Mouse (Mus musculus) cerebellum, postnatal 4 days (tissue): Measurements from ENCODE around the gene Uap1.

ENCODE experiments used
- DNase-seq, 2 experiments: peaks; one replicate each; pipeline ENCODE4 v3.0.0; 2022; ENCODE audit warnings: low spot score in 2 of 2, mixed read lengths in 1 of 2

Gene Uap1

DNA sequence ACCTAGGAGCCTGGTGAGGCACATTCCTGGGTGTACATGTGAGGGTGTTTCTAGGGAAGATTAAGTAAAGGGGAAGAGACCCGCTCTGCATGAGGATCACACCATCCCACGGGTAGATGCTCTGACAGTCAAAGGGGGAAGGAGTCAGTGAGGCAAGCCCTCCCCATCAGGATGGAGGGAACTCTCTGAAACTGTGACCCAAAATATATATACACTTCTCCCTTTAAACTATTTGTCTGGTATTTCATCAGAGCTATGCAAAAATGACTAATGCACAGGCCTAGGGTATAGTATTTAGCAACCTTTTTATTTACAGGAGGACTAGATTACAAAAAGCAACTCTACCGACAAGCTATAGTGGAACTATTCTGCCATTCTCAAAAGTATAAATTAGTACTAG lies 9.8 kb downstream of the Uap1 start:
- no peak for DNase-seq

DNA sequence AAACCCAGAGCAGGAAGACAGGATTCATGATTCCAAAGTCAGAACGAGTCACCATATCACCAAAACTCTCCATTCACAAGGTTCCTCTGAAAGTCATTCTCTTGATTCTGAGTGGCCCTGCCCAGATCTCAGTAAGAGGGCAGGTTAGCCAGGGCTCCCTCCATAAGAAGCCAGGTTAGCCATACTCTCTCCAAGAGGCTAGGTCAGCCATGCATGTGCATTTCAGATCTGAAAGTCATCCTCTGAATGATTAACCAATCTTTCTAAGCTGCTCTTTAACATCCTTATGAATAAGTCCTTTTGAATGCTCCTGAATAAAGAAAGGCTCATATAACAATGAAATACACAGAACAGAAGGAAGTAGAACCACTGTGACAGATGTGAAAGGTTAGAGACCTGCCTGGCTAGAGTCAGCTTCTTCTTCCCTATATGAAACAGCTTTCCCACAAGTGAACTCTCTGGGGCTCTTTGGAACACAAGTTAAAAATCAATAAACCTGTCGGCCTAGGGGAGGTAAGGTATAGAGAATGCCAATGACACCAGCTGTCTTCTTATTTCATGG lies 10.6 kb downstream of the Uap1 start:
- no peak for DNase-seq

DNA sequence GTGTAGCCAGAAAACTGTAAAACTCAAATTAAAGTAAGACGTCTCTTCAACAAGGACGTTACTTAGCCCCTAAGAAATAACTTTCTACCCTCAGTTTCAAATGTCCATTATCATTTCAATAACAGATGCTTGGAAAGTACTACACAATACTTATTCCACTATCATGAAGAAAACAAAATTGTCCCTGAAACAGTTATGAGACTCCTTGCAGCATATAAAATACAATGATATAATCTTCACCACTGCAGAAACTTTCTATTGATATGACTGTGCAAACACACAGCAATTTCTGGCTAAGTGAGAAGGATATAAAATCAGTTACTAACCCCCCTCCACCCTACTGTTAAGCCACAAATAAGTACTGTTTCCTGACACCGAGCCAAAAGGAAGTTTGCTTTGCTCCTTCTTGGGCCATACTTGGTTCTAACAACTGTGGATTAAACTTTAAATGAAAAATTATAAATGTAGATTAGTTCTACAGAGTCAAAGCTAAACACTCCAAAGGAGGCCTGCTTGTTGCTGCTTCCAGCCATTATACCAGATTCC lies 11.3 kb downstream of the Uap1 start:
- DNase-seq, result no peak

DNA sequence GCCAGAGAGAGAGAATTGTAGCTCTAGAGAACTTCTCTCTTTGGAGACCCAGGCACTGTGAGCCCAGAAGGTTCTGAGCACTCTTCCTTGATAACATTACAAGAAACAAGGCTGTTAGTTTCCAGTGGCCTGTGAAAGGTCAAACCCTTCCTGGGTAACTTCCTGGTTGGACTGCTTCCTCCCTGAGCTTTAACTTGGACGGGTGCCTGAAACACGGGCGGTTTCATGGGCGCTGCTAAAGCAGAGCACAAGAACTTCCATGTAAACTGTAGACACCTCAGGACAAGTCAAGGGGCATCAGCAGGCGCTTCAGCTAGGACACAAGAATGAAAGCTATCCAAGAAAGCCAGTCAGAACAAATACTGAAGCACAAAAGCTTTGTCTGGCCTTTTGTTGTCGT lies 12.9 kb downstream of the Uap1 start:
- no peak for DNase-seq

DNA sequence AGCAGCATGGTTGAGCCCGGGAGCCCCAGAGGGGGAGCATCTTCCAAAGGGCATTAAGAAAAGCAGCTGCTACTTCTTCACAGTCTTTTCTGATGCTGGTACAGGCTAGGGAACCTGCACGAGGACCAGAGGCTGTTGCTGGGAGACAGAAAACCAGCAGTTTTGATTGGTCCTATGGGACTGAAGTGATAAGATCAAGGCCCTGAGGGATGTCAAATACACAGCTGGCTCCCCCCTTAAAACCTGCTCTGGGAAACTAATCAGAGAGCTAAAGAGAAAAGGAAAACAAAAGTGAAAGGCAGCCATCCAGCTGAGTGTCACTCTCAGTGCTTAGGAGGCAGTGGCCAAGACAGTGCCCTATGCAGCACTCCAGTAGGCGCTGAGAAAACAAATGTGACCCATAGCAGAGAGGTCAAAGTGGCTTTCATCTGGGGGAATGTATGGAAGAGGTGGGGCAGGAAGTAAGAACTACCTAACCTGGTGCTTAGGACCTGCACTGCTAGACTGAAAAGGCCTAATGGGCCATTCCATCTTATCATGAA lies 14.3 kb downstream of the Uap1 start:
- no peak for DNase-seq

DNA sequence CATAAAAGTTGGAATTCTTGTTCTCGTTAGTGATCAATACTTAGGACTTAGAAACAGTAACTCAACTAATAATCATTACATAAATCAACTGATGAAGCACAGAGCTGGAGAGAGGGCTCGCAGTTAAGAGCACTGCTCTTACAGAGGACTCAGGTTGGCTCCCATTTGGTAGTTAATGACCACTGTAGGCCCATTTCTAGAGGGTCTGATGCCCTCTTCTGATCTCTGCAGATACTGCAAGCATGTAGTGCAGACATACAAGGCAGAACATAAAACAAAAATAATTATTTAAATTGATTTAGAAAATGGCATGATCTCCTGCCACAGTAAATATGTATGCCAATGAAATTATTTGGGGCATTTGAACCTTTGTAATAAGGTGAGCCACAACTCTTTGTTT lies 15.1 kb downstream of the Uap1 start:
- DNase-seq, result no peak

DNA sequence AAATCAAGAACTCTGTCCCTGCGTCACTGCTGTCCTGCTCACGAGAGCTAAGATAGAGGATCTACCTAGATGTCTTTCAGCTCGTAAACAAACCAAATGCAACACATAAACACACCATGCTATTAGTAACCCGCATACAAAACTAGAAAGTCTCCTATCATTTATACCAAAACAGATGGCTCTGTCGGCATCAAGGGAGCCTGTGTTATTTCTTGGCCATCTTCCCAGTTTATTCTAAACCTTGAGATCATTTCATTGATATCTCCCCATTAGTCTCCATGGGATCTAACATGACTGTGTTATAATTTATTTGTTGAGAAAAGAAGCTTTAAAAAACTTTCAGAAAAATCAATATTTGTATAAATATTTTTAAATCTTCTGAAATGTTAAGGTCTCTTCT lies 19.0 kb downstream of the Uap1 start:
- no peak for DNase-seq

DNA sequence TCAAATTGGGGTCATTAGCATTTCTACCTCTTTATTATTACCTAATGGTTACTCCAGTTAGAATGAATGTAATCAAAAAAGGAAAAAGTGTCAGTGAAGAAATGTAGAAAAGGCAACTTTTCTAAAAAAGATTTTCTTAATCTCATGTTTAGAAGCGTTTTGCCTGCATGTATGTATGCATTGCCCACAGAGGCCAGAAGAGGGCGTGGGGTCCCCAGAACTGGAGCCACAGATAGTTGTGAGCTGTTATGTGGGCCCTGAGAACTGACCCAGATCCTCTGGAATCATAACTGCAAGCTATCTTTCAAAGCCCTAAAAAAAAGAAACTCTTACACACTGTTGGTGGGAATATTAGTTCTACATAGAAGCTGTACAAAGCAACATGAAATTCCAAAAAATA lies 19.5 kb downstream of the Uap1 start:
- DNase-seq, result no peak

DNA sequence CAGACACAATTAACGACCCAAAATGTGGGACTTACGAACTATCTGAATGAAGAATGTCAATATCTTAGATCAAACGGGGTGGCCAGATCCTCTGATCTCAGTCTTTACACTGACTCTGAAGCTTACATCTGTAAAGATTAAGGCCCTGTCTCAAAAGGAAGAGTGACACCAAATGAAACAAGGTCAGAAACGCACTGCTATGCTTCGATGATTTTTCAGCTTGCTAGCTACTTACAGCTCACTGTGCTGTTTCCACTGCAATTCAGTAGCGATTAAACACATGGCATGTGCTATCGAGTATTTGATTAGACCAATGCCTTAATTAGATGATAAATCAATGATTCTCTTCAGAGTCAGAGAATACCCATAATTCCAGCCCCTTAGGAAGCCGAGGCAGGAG lies 20.8 kb downstream of the Uap1 start:
- no peak for DNase-seq

DNA sequence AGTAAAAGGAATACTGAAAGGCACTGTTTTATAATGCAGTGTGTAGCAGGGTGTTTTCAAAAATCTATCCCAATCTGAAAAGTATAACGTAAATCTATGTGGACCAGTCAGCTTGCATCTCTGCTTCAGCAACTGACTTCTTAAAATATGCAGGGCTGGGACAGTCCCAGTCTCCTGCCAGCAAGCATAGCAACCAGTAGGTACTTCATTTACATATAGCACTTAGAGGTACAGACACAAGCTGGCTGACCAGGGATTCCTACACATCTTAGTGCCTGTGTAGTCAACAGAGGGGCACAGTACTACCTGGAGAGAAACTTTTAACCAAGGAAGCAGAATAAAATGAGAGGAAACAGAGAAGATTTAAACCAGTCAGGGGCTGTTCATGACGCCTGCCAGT lies 22.2 kb downstream of the Uap1 start:
- DNase-seq, result no peak

DNA sequence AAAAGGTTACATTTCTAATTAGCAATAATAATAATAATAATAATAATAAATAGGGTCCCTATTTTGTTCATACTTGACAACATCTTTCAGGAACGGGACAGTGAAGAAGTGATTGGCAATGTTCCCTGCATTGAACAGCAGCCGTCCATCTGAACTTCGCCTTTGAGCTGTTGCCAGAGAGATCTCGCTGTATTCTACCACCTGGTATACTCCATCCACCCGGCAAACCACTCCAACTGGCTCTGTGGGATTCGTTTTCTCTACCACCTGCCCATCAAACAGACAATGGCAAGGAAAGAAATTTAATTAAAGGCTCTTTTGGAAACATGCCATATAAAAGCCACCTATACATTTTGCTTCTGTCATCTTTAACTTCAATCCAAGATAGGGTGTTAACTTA lies 23.9 kb downstream of the Uap1 start:
- DNase-seq, result no peak

DNA sequence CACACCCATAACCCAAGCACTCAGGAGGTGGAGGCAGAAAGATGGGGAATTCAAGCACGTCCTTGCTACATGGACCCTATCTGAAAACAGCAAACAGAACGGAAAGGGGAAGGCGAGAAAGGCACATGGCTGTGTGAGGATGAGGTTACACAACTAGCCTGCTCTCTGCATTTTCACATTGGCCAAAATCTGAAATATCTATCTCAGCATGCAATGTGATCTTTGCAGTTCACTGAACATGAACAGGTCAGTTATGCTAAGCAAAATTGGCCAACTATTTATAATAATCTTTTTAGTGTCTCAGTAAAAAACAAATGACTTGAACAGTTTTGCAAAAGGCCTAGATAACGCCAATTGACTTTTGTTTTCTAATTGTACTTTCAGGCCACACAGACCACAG lies 25.0 kb downstream of the Uap1 start:
- DNase-seq, result no peak

DNA sequence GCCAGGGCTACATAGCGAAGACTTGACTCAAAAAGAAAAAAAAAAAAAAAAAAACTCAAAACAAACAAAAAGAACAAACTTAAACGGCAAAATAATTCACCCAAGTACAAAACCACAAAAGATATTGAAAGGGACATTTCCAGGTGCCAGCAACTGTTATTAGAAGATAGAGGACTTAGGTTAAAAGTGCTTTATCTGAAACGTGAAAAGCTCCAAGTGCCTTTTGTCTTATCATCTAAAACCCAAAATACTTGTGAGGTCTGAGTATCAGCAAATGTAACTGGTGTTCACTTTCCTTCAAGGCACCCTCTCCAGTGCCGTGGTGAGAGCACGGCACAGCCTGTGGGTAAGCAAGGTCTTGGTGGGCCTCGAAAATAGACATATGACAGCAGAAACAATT lies 26.2 kb downstream of the Uap1 start:
- no peak for DNase-seq

DNA sequence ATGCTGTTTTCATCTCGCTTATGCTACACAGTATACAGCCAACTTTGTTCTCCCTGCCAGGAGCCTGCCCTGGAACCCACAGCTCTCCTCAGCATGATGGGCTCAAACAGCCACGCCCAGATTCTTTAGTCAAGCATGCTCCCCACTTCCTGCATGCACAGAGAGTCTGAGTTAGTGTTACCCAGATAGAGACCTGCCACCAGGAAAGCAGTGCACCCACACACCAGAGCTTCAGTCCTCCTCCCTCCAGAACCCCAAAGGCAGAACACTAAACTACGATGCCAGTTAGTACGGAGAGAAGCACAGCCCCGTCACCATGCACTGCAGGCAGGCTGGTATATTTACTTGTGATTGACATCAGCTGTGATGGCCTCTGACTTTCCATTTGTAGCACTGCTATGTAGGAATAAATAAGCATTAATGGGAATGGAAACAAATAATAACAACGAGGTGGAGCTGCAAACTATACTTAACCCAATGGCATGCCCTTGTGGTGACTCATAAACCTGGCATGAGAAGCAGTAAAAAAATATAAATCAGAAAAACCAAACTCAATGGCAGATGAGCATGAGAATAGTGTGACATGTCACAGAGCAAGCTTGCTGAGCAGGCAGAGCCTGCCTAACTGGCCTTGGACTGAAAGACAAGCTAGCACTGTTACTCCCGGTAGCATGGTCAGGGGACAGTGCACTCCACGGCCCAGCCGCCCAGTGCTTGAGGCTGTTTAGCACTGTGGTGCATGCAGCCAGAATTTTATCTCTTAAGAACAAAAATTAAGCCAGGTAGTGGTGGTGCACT lies 26.9 kb downstream of the Uap1 start:
- DNase-seq, result no peak

DNA sequence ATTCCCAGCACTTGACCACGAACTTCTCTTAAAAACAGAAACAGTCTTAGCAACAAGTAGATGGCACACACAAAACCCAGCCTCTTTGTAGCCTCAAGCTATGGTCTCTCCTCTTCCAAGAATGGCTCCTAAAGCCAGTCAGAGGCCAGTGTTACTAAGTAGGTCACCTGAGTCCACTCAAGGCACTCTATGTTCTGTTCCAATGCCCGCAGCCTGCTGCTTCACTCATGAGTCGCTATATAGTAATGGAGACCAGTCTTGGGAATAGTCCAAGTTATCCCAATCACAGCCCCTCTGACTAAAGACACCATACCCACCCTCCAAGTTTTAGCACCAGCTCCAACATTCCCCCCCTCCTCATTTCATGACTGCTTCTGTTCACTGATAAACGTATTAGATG lies 29.2 kb downstream of the Uap1 start:
- DNase-seq, result no peak

DNA sequence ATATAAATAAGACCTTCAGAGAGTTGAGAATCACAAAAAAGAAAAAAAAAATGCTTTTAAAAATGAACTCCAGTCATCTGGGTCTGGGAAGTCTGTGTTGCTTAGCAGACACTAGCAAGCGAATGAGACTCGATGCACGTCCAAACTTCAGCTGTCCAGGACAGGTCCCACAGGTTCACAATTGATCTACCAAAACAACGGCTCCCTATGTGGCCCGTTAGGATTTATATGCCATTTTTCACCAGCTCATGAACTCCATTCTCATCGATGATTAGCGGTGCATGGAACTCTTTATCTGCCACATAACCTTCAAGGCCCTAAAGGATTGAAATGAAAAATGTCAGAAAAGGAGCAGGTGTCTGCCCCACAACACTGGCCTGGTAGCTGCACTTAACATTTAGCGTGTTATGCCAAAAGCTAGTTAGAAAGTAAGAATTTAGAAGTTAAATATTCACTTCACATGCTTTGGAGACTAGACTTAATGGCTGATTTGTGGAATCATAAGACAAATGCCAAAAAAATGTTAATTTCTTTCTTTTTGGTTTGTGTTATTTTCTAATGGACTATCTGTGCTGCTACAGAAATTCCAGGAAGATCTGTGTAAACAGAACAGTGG lies 32.4 kb downstream of the Uap1 start:
- DNase-seq, result no peak

DNA sequence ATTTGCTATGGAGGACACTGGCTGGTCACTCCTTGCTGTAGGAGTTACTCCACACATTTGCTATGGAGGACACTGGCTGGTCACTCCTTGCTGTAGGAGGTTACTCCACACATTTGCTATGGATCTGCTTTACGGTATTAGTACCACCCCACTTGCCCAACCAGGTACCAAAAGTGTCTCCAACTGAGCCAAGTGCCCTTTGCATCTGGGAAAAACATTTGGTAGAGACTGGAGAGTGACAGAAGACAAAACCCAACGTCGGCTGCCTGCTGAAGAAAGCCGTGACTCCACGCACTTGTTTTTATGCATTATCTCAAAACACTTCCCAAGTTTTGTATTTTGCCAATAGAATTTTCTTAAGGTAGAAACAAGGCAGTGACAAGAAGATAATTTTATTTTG lies 33.1 kb downstream of the Uap1 start:
- DNase-seq, result no peak

DNA sequence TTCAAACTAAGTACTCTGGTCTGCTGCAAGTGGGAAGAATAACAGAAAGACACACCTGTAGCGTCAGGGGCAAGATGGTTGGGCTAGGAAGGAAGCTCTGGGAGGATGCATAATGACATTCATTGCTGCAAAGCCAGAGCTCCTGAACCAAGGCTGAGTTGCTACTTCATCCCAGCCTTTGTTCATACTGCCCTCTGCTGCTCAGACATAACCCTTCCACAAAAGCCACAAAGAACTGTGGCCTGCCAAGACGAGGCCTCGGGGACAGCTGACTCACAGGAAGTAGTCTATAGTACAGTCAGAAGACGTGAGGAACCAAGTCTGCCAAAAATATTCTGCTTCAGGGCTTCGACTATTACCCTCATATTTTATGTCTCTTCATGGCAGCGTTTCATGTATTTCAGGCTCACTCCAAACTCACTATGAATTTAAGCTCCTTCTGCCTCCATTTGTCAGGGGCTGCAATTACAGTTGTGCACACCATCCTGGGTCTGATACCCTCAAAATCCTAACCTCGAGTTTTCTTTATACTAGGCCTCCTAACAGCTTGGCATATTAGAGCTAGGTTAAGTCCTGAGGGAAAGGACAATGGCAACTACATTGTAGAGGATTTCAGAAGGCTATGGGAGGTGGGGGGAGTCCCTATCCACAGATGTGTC lies 38.3 kb downstream of the Uap1 start:
- peak in 1 of 2 experiments; percentile 64 for DNase-seq

DNA sequence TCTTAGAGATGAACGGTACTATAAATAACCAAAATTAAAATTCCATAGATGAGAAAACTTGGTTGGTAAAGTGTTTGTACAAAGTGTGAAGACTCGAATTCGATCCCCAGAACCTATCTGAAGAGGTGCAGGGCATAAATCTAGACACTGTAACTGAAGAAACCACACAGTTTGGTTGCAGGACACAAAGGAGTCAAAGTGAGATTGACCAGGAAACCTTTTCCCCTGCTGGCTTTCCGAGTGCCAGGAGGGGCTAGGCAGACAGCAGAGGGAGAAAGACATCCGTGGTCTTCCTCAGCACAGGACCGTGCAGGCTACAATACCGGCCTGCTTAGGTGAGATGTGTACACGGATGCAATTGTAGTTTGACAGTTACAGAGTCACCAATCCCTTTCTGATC lies 40.5 kb downstream of the Uap1 start:
- no peak for DNase-seq

DNA sequence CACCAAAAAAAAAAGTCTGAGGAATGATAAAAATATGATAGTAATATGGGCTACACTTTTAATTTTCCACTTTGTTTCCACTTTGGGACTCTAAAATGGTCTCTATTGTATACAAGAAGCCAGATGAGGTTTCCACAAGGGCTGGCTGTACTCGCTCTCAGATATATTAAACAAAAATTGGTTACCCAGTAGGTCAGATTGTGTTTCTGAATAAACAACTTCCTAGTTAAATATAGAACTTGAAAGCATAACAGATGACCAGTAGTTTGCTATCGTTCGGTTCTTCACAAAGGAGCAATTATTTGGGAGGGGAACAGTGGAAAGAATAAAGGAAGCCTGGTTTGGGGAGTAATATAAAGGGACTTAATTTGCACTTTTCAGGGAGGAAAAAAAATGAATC lies 43.8 kb downstream of the Uap1 start:
- no peak for DNase-seq

DNA sequence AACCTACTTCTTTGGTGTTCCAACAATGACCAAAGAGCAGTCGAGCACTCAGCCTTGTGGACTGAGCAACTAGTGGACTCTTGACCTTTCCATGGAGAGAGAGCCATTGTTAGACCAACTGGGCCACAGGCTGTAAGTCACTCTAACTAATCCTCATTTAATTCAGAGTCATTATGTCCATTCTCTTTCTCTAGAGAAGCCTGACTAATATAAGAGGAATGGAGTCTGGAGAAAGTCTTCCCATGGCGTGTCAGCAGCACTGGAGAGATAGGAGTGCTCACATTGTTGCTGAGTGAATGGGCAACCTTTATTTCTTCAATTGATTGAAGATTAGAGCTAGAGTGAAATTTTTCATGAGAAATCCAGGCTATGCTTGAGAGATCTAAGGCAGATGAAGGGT lies 50.1 kb downstream of the Uap1 start:
- DNase-seq, result no peak

DNA sequence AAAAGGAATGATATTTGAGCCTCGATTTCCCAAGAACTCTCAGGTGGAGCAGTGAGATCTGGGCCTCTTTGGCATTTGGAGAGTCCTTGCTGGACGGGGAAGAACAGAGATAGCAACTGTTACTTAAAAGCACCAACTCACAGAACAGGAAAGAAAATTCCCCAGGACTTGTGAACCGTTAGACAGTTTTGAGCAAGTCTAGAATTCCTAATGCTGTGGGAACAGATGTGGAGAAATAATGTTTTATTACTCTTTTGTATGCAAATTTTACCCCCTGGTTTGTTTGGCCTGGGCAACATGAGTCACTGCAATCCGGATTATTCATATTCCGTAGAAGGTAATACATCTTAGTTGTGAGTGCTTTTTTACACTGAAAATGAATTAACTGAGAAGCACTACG lies 61.1 kb downstream of the Uap1 start:
- no peak for DNase-seq
